Mouse (Mus musculus) liver, postnatal 0 days (tissue): ENCODE data around the gene Rnpepl1. TPM values are rescaled to one million over a fixed set of nuclear protein-coding genes. Genes with fewer than 3 reads are reported as not detected.

Experiments used
- ATAC-seq: fragments of 200-750 bp; cut with Nextera tagmentation; 2 replicates; pipeline ENCODE4 v1.8.0; 2017; ENCODE audit warnings: mild to moderate bottlenecking, moderate library complexity
- DNase-seq: peaks from one replicate; pipeline ENCODE4 v3.0.0-alpha.2; 2016
- H3K27ac ChIP-seq: fragments of 300-500 bp; sonication (generic); 2 replicates; pipeline ENCODE4 v1.5.1; 2014; ENCODE audit warnings: antibody characterized with exemption, moderate library complexity, mild to moderate bottlenecking, low read depth
- H3K27me3 ChIP-seq: fragments of 300-500 bp; sonication (generic); 2 replicates; pipeline ENCODE4 v1.6.1; 2014; ENCODE audit warnings: low read length, control low read depth, mixed read lengths; ENCODE audit not compliant: insufficient read depth
- H3K36me3 ChIP-seq: fragments of 300-500 bp; sonication (generic); replicated peaks from 2 replicates; pipeline ENCODE4 v1.6.1; 2014; ENCODE audit warnings: mild to moderate bottlenecking, control low read depth, low read length, moderate library complexity, mixed read lengths; ENCODE audit not compliant: insufficient read depth
- H3K4me1 ChIP-seq: fragments of 300-500 bp; sonication (generic); 2 replicates; pipeline ENCODE4 v1.6.1; 2014; ENCODE audit warnings: antibody characterized with exemption, mild to moderate bottlenecking, control low read depth; ENCODE audit not compliant: insufficient read depth
- H3K4me2 ChIP-seq: fragments of 300-500 bp; sonication (generic); 2 replicates; pipeline ENCODE4 v1.6.1; 2014; ENCODE audit warnings: low read depth, mild to moderate bottlenecking, low read length, moderate library complexity, mixed read lengths
- H3K4me3 ChIP-seq: fragments of 300-500 bp; sonication (generic); 2 replicates; pipeline ENCODE4 v1.5.1; 2014; ENCODE audit warnings: low read depth, low read length
- H3K9ac ChIP-seq: fragments of 300-500 bp; sonication (generic); replicated peaks from 2 replicates; pipeline ENCODE4 v1.6.1; 2014; ENCODE audit warnings: mild to moderate bottlenecking, moderate library complexity
- H3K9me3 ChIP-seq: fragments of 300-500 bp; sonication (generic); 2 replicates; pipeline ENCODE4 v1.6.1; 2016; ENCODE audit warnings: mild to moderate bottlenecking, control low read depth, low read length, mixed read lengths
- CTCF ChIP-seq: sonication (generic); IDR thresholded peaks from 2 replicates; pipeline ENCODE4 v1.5.1; 2016; ENCODE audit warnings: antibody characterized with exemption, low read depth
- EP300 ChIP-seq: IDR thresholded peaks from 2 replicates; pipeline ENCODE4 v1.6.1; 2016; ENCODE audit warnings: antibody characterized with exemption, low read depth, mild to moderate bottlenecking
- WGBS: fragments of 180-500 bp; shearing (Covaris S2); extraction: QIAGEN DNeasy Blood & Tissue Kit; methylation state at CpG from one replicate; pipeline ENCODE4 v1.1.7; 2014; ENCODE audit not compliant: insufficient replicate concordance; 5-methylcytosine and 5-hydroxymethylcytosine counted together
- polyA plus RNA-seq: library from polyadenylated mRNA; unstranded; fragments of >200 nt; fragmentation: Nextera tagmentation; extraction: Ambion mirVana; gene quantifications from 2 replicates; pipeline ENCODE4 v1.2.1, GENCODE M21; 2015

The Rnpepl1 gene
- polyA plus RNA-seq, 1 experiment from 2014 or later, result 16.2 TPM

DNA sequence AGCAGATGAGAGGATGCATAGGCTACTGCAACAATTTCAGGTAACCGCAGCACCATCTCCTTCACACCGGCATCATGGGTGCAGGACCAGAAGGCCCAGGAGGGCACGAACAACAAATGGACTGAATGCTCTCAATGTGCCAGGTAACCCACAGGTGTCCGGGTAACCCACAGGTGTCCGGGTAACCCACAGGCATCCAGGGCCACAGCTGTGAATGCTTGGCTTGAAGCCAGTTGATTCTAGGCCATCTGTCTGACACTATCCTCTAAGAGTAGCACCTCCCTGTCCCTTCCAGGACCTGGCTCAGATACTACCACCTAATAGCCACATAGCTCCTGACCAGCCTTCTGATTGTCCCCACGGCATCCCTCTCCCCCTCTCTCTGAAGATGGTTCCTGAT is 28.6 kb upstream of the Rnpepl1 start:
- TF ChIP-seq EP300 (no peak), CTCF (no peak)
- WGBS, result 78% methylated on average over 6 of the region's 6 CpGs
- Histone ChIP-seq H3K4me1 (no peaks in the 10 kb centered on the region), H3K27ac (no peak overlapping the region), H3K36me3 (no peaks in the 10 kb centered on the region), H3K27me3 (no peaks in the 10 kb centered on the region), H3K9ac (no peak overlapping the region), H3K9me3 (no peaks in the 10 kb centered on the region), H3K4me2 (no peak overlapping the region), H3K4me3 (no peak overlapping the region)
- no peak for ATAC-seq
- no peak for DNase-seq

DNA sequence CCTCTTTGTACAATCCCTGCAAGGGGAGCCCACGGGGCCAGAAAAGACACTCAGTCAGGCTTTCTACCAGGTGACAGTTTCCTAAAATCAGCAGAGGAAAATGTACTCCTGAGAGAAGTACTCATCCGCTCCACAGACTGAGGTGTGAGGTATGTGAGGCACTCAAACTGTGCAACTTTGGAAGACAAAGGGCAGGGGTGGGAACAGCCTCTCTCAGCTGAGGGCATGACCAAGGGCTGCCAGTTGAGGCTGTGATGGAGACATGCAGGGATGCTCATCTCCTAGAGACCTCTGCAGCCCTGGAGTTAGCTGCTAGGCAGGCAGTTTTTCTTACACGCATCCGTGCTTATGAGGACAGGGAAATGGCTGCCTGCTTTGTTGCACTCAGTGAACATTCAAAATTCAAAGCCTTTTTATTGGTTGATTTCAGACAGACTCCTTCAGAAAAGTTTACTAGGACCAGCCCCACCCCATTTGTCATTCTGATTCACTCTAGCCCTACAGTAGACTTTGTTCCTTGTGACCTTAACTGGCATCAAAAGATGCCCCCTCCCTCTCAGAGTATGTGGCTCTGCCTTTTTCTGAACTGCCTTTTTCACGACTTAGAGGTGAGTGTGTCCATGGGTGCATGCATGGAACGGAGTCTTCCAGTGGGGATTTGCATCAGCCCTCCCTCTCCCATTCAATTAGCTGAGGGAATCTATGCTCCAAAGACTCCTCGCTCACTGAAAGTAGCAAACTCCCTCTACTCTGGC is 21.5 kb upstream of the Rnpepl1 start:
- no peak for DNase-seq
- no peaks in the 10 kb centered on the region for H3K36me3 ChIP-seq
- no peak for ATAC-seq
- no peak overlapping the region for H3K27ac ChIP-seq
- H3K4me2 ChIP-seq, result no peak overlapping the region
- no peak overlapping the region for H3K4me3 ChIP-seq
- 73% methylated on average over 7 of the region's 7 CpGs for WGBS
- H3K9me3 ChIP-seq, result no peaks in the 10 kb centered on the region
- TF ChIP-seq EP300 (no peak), CTCF (no peak)
- H3K9ac ChIP-seq, result no peak overlapping the region
- H3K4me1 ChIP-seq, result no peaks in the 10 kb centered on the region
- no peaks in the 10 kb centered on the region for H3K27me3 ChIP-seq

DNA sequence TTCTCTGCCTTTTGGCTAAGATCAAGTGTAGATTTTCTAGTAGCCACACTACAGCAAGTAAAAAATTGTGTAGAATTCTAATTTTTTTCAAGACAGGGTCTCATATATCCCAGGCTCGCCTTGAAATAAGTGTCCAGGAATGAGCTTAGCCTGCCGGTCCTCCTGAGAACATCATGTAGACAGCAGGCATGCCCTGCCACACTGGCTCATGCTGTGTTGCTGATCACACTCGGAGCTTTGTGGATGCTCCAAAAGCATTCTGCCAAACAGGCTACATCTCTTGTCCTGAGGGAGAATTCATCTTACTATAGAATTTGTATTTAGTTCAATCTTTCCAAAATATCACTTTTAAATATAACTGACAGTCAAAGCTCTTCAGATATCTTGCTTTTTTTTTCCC is 17.8 kb upstream of the Rnpepl1 start:
- no peak for TF ChIP-seq CTCF
- TF ChIP-seq EP300, result no peak
- no peak overlapping the region for H3K4me2 ChIP-seq
- ATAC-seq (no peak), DNase-seq (no peak)
- no peaks in the 10 kb centered on the region for H3K4me1 ChIP-seq
- 68% methylated on average over 3 of the region's 3 CpGs for WGBS
- H3K9me3 ChIP-seq, result no peaks in the 10 kb centered on the region
- no peak overlapping the region for H3K9ac ChIP-seq
- no peak overlapping the region for H3K4me3 ChIP-seq
- H3K27me3 ChIP-seq, result no peaks in the 10 kb centered on the region
- no peak overlapping the region for H3K27ac ChIP-seq
- no peaks in the 10 kb centered on the region for H3K36me3 ChIP-seq

DNA sequence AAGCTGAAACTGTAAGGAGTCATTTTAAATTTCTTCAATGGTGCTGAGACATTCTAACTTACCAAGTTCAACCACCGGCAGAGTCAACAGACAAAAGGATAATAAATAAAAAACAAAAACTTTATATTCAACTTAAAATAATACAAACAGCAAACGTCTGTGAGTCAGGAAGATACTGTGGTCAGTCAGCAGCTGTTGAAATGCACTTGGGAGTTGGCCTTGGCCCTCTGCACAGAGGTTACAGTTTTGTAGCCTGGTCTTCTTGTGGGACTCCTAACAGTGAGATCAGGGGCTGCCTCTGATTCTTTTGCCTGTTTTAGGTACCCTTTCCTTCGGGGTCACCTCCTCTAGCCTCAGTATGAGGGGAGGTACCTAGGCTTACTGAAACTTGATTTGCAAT is 16.7 kb upstream of the Rnpepl1 start:
- H3K27ac ChIP-seq, result no peak overlapping the region
- TF ChIP-seq CTCF (no peak), EP300 (no peak)
- no peak overlapping the region for H3K9ac ChIP-seq
- H3K9me3 ChIP-seq, result no peaks in the 10 kb centered on the region
- ATAC-seq, result no peak
- no peaks in the 10 kb centered on the region for H3K27me3 ChIP-seq
- H3K4me2 ChIP-seq, result no peak overlapping the region
- DNase-seq, result no peak
- 53% methylated on average over 3 of the region's 3 CpGs for WGBS
- H3K36me3 ChIP-seq, result no peaks in the 10 kb centered on the region
- no peaks in the 10 kb centered on the region for H3K4me1 ChIP-seq
- H3K4me3 ChIP-seq, result no peak overlapping the region

- ATAC-seq (peak; percentile 45), DNase-seq (peak; percentile 78)
- Histone ChIP-seq H3K27ac (no peak overlapping the region), H3K36me3 (no peaks in the 10 kb centered on the region), H3K4me1 (no peaks in the 10 kb centered on the region), H3K27me3 (no peaks in the 10 kb centered on the region), H3K4me2 (no peak overlapping the region), H3K9me3 (no peaks in the 10 kb centered on the region), H3K9ac (no peak overlapping the region), H3K4me3 (no peak overlapping the region)
- TF ChIP-seq EP300, result no peak
- peak; percentile 92 for TF ChIP-seq CTCF
- WGBS, result 15% methylated on average over 3 of the region's 3 CpGs
Measured at GRCm38 (mm10) chr1:92895089-92895488, 15.5 kb upstream of the Rnpepl1 start.

DNA sequence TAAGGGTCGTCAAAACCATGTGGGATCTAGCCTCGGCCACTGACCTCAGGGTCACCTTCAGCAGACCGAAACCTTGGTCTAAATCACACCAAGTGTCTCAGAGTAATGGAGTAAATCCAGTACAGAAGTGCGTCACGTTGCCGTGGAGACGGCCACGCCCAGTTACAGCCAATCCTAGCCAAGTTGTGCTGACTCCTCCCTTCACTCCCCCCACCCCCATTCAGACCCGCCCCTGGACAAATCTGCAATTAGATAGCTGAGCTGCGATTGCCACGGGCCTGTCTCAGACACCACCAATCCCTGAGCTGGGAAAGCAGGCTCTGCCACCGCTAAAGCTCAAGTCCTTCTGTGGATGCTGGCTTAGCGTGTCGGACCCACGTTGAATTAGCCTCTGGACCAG is 7.8 kb upstream of the Rnpepl1 start, which contains the start of gene Ankmy1:
TSS of gene Ankmy1 (minus strand) at position 121 of the 400 bp plus-strand sequence.
- H3K4me2 ChIP-seq, result peak within 1 kb of the TSS; percentile 27; the same call in 1 of the 2 replicates
- H3K36me3 ChIP-seq, result peaks cover 3% of the 10 kb centered on the region; the same call in 1 of the 2 replicates
- no peaks in the 10 kb centered on the region for H3K9me3 ChIP-seq
- TF ChIP-seq EP300 (no peak), CTCF (no peak)
- H3K4me3 ChIP-seq, result 0 out of 2 replicates have a peak within 1 kb of the TSS, but pooled peaks have one; percentile 2
- H3K27me3 ChIP-seq, result no peaks in the 10 kb centered on the region; the same call in 1 of the 2 replicates
- no peak within 1 kb of the TSS for H3K27ac ChIP-seq
- 0 out of 2 replicates have a peak within 1 kb of the TSS, but pooled peaks have one; percentile 13 for H3K9ac ChIP-seq
- WGBS, result 3% methylated on average over 15 of the region's 15 CpGs
- peaks cover 21% of the 10 kb centered on the region for H3K4me1 ChIP-seq
- ATAC-seq, result no peak
- DNase-seq, result peak; percentile 80

DNA sequence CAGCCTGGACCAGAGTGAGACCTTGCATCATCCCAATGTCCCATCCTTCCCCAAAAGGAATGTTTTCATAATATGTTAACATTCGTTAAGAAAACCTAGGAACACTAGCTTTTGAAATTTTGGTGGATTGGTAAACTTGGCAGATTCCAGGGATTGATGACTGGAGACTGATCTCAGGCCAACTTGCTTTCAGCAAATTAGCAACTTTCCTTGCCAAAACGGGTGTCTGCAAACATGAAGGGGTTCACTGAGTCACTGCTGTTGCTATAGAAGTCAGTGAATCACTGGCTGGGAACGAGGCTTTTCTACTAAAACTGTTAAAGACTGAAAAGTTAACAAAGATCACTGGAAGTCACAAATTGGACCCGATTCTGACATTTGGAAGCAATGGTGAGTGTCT is 7.0 kb upstream of the Rnpepl1 start:
- Histone ChIP-seq H3K4me3 (no peak overlapping the region), H3K27ac (no peak overlapping the region), H3K36me3 (peaks cover 3% of the 10 kb centered on the region; the same call in 1 of the 2 replicates), H3K27me3 (no peaks in the 10 kb centered on the region; the same call in 1 of the 2 replicates), H3K9me3 (no peaks in the 10 kb centered on the region), H3K4me1 (peaks cover 29% of the 10 kb centered on the region), H3K4me2 (no peak overlapping the region), H3K9ac (no peak overlapping the region)
- 73% methylated on average over 4 of the region's 4 CpGs for WGBS
- ATAC-seq, result no peak
- TF ChIP-seq CTCF, result no peak
- no peak for TF ChIP-seq EP300
- no peak for DNase-seq
